Mouse (Mus musculus): ENCODE results near the gene Pes1. TPM values are rescaled to one million over a fixed set of nuclear protein-coding genes. Genes with fewer than 3 reads are reported as not detected.

The Pes1 gene
- polyA plus RNA-seq, 1 experiment from 2014 or later, result 60.9 TPM

DNA sequence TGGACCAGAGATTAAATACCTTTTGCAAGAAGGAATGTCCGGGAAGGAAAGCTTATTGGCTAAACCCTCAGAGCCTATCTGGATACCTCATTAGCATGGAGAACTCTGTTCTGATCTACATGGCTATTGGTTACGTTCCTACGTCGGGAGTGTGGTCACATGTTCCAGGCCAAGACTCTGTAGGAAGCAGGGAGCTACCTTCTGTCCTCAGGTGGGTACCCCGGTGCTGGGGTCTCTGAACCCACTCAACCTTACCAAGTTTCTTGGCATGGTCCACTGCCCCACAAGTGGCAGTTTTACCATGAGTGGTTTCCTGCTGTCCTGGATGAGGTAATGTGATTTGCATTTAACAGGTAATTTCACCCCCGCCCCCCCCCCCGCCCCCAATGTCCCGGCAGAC, 63.3 kb downstream of the Pes1 start:
- no peak for ATAC-seq (ENCODE audit: low FRiP score)
- Histone ChIP-seq H3K27ac (no peak overlapping the region), H3K27me3 (peaks cover 4% of the 10 kb centered on the region; the same call in 1 of the 2 replicates), H3K9ac (no peak overlapping the region), H3K36me3 (no peaks in the 10 kb centered on the region), H3K9me3 (no peaks in the 10 kb centered on the region), H3K4me3 (no peak overlapping the region), H3K4me1 (replicated peaks) (no peaks in the 10 kb centered on the region), H3K4me2 (no peak overlapping the region)
- WGBS, result 81% methylated on average over 8 of the region's 8 CpGs

DNA sequence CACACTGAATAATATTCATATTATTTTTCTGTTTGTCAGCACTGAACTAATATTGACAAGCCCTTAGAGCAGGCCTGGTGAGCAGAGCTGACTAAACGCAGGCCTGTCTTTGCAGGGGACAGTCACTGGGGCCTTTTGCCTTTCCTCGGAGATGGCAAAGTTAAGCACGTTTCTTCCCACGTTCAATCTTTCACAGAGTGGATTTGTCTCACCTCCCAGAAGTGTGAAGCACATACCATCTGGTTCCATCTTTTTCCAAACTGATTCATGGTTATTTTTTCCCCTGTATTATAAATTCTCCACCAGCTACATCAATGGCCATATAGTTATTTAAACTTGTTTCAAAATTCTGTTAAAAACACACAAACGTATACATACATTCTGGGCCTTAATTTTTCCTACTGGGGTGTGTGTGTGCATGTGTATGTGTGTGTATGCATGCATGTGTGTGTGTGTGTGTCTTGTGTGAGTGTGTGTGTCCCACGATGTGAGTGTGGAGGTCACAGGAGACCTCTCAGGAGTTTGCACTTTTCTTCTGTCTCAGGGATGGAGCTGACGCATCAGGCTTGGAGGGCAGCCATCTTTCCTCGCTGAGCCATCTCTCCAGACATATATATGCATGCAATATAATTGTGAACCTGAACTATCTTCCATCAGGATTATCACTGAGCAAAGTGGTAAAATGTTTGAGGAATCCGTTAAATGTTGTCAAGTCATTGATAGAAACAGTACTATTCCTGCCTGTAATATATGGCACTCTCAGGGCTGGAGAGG, 64.0 kb downstream of the Pes1 start:
- Histone ChIP-seq H3K4me2 (no peak overlapping the region), H3K4me1 (replicated peaks) (no peaks in the 10 kb centered on the region), H3K27ac (no peak overlapping the region), H3K36me3 (no peaks in the 10 kb centered on the region), H3K4me3 (no peak overlapping the region), H3K9ac (no peak overlapping the region), H3K27me3 (peaks cover 4% of the 10 kb centered on the region; the same call in 1 of the 2 replicates), H3K9me3 (no peaks in the 10 kb centered on the region)
- WGBS, result 87% methylated on average over 9 of the region's 9 CpGs
- no peak for ATAC-seq (ENCODE audit: low FRiP score)

- 68% methylated on average over 4 of the region's 4 CpGs for WGBS
- Histone ChIP-seq H3K4me2 (no peak overlapping the region), H3K4me1 (replicated peaks) (no peaks in the 10 kb centered on the region), H3K27ac (no peak overlapping the region), H3K9me3 (no peaks in the 10 kb centered on the region), H3K4me3 (no peak overlapping the region), H3K9ac (no peak overlapping the region), H3K36me3 (no peaks in the 10 kb centered on the region), H3K27me3 (peaks cover 4% of the 10 kb centered on the region; the same call in 1 of the 2 replicates)
- no peak for ATAC-seq (ENCODE audit: low FRiP score)
Measured at GRCm38 (mm10) chr11:4029343-4029742, 65.6 kb downstream of the Pes1 start.

Other genes starting within 250 kb of the Pes1 start
- gene Osbp2, start 100.1 kb upstream of the Pes1 start, polyA plus RNA-seq (2015; fragmentation: Nextera tagmentation; extraction: Ambion mirVana), result 14.5 and 17.4 TPM in 2 replicates
- 0.47 and 0.84 TPM in 2 replicates for gene 4921536K21Rik, start 68.9 kb upstream of the Pes1 start, polyA plus RNA-seq (2015; fragmentation: Nextera tagmentation; extraction: Ambion mirVana)
- 33.8 and 35.2 TPM in 2 replicates for gene Dusp18, start 68.7 kb upstream of the Pes1 start, polyA plus RNA-seq (2015; fragmentation: Nextera tagmentation; extraction: Ambion mirVana)
- 11.1 and 11.4 TPM in 2 replicates for gene Slc35e4, start 49.3 kb upstream of the Pes1 start, polyA plus RNA-seq (2015; fragmentation: Nextera tagmentation; extraction: Ambion mirVana)
- 28.4 and 28.5 TPM in 2 replicates for gene Tcn2, start 31.8 kb upstream of the Pes1 start, polyA plus RNA-seq (2015; fragmentation: Nextera tagmentation; extraction: Ambion mirVana)
- gene 4930556J24Rik, start 12.8 kb downstream of the Pes1 start, polyA plus RNA-seq (2015; fragmentation: Nextera tagmentation; extraction: Ambion mirVana), result not detected in 2 replicates
- 4.0 and 4.3 TPM in 2 replicates for gene Gal3st1, start 19.7 kb downstream of the Pes1 start, polyA plus RNA-seq (2015; fragmentation: Nextera tagmentation; extraction: Ambion mirVana)
- gene Sec14l4, start 67.5 kb downstream of the Pes1 start, polyA plus RNA-seq (2015; fragmentation: Nextera tagmentation; extraction: Ambion mirVana), result not detected in 2 replicates
- gene Sec14l3, start 100.9 kb downstream of the Pes1 start, polyA plus RNA-seq (2015; fragmentation: Nextera tagmentation; extraction: Ambion mirVana), result 0.08 and 0.35 TPM in 2 replicates
- gene Mtfp1, start 131.5 kb downstream of the Pes1 start, polyA plus RNA-seq (2015; fragmentation: Nextera tagmentation; extraction: Ambion mirVana), result 5.7 and 6.2 TPM in 2 replicates
- gene Sec14l2, start 159.4 kb downstream of the Pes1 start, polyA plus RNA-seq (2015; fragmentation: Nextera tagmentation; extraction: Ambion mirVana), result 2.3 and 3.4 TPM in 2 replicates
- gene Rnf215, start 171.2 kb downstream of the Pes1 start, polyA plus RNA-seq (2015; fragmentation: Nextera tagmentation; extraction: Ambion mirVana), result 42.9 and 44.0 TPM in 2 replicates
- 7.2 and 8.1 TPM in 2 replicates for gene Ccdc157, start 196.3 kb downstream of the Pes1 start, polyA plus RNA-seq (2015; fragmentation: Nextera tagmentation; extraction: Ambion mirVana)
- gene Sf3a1, start 196.4 kb downstream of the Pes1 start, polyA plus RNA-seq (2015; fragmentation: Nextera tagmentation; extraction: Ambion mirVana), result 54.3 and 55.1 TPM in 2 replicates
- gene Tbc1d10a, start 222.8 kb downstream of the Pes1 start, polyA plus RNA-seq (2015; fragmentation: Nextera tagmentation; extraction: Ambion mirVana), result 26.1 and 28.0 TPM in 2 replicates